Mouse (Mus musculus) urinary bladder, postnatal 14 days (tissue): Measurements from ENCODE around the gene Tmcc1.
"Not testable (repeated sequence)": the region's sequence is repeated elsewhere in the genome, so short reads cannot be mapped to it uniquely, and the experiment has no call there.

Source experiments
- DNase-seq: peaks from one replicate; pipeline ENCODE4 v3.0.0; 2021; ENCODE audit warnings: low spot score

Gene Tmcc1

DNA sequence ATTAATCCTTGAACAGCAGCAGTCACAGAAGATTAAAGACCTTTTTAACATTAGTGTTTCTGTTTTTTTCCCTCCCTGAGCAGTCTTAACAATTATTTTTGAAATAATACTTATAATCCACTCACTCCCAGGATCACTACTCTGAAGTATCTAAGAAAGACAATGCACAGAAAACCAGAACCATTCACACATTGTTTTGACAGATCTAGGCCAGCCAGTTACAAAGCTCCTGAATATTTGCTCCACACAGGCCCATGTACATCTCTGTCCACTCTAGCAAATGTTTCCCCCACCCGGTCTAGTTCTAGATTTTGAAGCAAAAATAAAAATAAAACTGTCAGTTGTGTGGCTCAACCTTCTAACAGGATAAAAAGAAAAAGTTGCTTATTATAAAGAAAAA lies 45.9 kb downstream of the Tmcc1 start:
- no peak for DNase-seq

DNA sequence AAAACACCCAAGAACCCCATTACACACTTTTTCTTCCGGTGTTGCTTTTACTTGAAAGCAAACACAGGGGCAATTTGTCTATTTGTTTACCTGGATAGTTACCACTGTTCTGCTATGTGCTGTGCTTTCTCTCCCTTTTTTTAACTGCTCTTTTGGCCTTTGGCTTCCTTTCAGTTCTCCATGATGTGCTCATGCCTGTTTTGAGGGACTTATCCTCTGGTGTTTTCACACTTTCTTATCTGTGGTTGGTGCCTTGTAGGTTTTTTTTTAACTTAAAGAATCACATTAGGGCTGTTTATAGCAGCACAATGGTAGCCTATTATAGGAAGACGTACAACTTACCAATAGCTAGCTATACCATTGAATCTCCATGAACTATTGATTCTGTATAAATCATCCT lies 51.6 kb downstream of the Tmcc1 start:
- no peak for DNase-seq

DNA sequence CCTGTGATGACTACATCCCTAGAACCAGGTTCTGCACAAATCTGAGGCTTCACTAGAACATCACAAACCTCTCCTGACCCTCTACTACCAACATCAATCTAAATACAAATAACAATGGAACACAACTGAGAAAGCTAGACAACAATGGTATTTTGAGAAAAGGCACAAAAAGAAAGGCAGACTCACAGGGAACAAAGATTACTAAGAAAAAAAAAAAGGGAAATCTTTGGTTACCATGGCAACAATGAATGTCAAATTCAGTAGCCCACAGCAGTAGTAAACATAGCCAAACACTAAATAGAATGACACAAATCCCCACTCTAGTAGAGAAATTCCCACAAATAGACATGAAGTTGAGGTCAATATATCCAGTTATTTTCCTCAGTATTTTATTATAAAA lies 52.5 kb downstream of the Tmcc1 start:
- DNase-seq, result no peak

DNA sequence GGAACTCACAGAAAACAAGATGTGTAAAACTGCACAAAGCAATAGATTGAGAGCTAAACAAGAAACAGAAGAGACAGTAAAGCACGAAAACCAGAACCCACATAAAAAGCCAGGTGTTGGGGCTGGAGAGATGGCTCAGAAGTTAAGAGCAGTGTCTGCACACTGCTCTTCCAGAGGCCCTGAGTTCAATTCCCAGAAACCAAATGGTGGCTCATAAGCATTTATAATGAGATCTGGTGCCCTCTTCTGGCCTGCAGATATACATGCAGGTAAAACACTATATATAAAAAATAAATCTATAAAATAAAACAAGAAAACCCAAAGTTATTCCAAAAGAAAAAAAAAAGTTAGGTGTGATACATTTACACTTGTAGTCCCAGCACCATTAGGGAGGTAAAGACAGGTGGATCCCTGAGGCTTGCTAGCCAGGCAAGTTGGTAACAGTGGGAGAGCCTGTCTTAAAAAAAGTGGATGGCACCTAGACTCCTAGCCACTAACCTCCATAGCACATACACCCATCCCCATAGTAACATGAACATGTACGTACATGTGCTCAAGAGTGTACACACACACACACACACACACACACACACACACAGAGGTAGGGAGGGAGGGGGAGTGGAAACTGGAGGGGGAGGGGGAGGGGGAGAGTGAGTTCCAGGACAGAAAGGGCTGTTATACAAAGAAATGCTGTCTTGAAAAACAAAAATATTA lies 54.0 kb downstream of the Tmcc1 start:
- no peak for DNase-seq

DNA sequence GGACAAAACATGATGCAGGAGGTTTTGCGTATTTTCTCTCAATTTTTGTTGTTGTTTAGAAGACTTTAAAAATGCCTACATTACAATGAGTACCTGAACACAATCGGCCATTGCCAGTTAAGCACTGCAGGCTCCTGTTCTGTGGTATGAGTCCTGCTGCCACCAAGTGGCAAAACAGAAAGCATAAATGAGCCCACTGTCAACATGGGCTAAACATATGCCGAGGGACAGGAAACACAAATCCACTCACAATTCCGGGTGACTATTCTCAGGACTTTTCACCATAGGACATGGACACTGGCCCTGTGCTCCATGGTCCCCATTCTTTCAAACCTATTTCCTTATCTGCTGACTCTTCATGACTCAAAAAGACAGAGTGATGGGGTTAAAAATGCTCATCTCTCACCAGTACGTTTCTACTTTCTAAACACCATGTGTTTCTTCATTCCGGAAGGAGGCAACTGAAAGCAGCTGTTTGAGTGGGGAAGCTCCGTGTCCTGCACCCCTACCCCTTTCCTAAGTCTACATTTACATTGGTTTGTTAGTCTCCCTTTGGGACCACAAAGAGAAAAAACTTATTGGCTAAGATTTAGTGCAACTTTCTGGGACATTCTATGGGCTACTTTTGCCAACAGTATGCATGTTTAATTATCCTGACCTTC lies 57.2 kb downstream of the Tmcc1 start:
- peak; percentile 6 for DNase-seq

DNA sequence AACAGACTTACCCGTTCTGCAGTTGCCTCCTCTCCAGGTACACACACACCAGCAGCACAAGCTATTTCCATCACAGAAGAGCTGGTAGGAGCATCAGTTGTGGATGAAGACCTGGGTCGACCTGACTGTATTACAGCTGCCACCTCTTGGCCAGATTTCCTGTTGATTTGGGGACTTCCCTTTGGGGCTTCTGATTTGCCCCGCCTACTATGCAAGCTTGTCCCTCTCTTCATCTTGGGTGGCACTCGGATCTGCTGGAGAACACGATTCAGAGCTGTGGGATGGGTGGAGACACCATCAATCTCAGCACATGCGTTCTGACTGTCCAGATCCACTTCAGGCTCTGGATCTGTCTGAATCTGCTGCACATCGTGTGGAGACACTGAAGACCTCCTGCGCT lies 59.5 kb downstream of the Tmcc1 start:
- no peak for DNase-seq

DNA sequence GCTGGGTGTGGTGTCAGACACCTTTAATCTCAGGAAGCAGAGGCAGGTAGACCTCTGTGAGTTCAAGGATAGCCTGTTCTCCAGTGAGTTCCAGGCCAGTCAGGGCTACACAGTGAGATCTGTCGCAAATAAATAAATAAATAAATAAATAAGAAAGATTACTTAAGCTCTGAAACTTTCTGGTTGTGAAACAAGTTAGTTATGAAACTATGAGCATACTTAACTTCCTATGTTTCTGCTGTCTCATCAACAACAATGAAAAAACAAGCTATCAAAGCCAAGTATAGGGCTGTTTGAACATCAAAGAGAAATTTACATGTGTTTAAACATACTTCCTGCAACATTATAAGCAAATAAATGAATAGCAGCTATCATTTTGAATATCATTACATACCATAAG lies 61.5 kb downstream of the Tmcc1 start:
- DNase-seq, result no peak

DNA sequence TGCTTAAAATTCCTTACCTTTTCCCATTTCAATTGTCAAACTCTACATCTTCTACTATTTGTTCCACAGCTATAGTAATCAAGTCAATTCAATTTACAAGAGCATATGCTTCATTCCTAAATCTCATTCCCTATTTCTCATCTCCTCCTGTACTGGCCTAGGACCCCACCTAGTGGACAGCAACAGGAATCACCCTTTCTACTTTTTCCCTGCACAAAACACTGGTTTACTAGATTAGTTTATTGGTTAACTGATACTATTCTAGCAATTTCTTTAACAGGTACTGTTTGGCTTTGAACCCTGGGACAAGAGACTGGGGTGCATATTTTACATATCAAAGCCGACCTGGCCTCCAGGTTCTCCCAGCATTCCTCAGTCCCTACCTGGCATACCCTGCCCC lies 64.6 kb downstream of the Tmcc1 start:
- peak; percentile 9 for DNase-seq

DNA sequence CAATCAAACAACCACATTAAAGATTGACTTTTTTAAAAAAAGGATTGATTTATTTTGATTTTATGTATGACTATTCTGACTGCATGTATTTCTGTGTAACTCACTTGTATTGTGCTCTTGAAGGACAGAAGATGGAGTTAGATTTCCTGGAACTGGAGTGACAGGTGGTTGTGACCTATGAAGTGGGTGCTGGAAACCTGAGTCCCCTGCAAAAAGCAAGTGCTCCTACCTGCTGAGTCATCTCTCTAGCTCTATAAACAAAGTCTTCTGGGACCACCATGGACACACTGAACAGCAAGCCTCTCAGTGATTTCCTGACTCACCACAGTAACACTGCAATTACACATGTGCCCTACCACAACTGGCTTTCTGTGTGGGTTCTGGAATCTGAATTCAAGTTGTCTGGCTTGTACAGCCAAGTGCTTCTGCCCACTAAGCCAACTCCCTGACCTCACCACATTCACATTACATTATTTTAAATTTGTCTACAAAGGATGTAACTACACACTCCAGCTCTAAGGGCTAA lies 65.3 kb downstream of the Tmcc1 start:
- DNase-seq, result no peak

DNA sequence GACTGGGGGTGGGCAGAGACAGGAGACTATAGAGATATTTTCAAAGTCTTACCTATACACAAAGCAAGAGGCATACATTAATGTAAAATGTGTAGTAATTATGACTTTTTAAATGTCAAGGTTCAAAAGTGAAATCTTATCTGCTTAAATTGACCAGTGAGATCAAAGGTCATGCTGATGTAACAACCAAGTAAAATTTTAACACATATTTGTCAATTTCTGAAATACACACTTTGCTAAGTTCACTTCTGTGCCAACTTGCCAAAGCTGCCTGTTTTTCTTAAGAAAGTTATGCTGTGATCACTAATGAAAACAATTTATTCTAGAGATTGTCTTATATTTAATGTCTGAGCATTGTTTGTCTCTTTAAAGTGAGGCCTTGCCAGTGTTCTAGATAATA lies 66.7 kb downstream of the Tmcc1 start:
- DNase-seq, result no peak

DNA sequence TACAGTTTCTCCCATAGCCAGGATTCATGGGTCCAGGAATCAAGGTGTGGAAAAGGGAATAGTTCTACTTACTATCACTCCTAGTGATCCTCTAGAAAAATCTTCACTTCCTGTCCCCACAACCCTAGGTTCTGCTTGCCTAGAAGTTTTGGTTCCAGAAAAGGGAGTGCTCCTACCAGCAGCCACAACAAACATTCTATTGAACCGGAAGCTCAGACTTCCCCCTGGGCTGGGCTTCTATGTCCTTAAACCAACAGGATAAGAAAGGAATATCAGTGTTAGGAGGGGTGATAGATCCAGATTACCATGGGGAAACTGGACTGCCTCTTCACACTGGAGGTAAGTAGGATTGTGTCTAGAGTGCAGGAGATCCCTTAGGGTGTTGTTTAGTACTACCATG lies 70.4 kb downstream of the Tmcc1 start:
- no peak for DNase-seq

DNA sequence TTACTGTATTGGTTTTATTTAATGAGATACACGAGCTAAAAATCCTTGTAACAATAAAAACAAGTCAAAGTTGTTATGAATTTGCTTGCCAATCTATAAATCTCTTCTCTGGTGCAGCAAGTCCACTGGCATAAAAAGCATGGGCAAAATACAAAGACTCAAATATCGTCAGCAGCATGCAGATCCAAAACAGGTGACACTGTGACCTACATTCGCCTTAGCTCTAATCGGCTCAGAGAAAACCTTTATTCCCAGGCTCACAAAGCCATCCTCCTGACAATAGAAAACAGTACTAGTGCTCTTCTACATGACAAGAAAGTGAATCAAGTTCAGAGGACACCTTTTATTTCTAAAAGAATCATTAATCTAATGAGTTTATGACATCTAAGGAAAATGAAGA lies 73.6 kb downstream of the Tmcc1 start:
- no peak for DNase-seq

DNA sequence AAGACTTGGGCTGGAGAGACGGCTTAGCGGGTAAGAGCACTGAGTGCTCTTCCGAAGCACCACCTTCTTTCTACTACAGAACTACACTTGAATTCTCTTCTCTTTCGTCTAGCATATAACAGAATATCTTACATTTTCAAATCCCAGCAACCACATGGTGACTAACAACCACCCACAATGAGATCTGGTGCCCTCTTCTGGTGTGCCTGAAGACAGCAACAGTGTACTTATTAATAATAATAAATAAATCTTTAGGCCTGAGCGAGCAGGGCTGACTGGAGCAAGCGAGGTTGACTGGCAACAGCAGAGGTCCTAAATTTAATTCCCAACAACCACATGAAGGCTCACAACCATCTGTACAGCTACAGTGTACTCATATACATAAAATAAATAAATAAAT lies 76.7 kb downstream of the Tmcc1 start:
- not testable (repeated sequence) for DNase-seq

DNA sequence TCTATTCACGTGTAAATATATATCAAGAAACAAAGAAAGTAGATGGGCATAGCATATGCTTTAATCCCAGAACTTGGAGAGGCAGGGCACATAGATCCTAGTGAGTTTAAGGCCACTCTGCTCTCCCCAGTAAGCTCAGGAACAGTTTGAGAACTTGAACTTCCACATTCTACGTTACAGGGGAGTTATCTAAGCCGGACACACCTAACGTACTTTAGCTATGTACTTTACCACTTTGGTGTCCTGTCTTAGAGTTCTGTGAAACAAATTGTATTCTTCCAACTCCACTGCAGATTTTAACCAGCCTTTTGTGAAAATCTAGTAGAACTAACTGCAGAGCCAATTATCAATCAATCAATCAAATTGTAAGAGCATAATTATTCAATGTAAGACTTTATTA lies 82.7 kb downstream of the Tmcc1 start:
- DNase-seq, result no peak

DNA sequence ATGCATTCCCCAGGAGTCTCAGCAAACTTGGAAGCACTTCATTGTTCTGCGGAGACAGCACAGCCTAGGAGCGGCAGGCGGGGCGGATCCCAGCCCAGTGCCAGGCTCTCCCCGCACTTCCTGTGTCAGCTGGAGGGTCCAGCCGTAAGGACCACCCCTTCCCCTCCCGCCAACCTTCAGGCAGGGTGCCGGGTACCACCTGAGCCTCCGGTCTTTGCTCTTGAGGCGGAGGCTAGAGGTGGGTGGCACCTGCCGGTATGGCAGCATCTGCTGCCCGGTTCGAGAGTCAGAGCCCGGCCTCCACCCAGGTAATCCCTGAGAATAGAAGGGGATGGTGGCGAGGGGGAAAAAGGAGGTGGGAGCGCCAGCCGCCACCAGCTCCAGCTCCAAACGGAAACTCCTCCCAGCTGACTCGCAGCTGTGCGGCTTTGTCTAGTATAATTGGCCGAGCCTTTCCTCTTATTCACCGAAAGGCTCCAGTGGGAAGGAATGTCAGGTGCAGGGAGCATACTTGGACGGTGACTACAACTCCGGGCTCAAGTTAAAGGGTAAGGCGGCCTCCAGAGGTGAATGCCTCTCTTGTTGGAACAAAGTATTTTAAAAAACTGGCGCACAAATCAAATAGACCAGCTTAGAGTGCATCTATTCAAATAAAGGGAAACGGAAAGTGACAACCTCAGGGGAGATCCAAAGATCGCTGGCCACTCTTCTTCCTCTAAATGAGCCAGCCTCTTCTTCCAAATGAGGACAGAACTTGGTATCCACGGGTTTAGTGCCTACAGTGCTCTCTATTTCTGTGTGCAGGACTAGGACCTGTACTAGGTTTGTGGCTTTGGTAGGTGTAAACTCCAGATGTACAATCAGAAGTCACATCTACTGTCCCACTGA lies 85.6 kb downstream of the Tmcc1 start:
- DNase-seq, result peak; percentile 50

DNA sequence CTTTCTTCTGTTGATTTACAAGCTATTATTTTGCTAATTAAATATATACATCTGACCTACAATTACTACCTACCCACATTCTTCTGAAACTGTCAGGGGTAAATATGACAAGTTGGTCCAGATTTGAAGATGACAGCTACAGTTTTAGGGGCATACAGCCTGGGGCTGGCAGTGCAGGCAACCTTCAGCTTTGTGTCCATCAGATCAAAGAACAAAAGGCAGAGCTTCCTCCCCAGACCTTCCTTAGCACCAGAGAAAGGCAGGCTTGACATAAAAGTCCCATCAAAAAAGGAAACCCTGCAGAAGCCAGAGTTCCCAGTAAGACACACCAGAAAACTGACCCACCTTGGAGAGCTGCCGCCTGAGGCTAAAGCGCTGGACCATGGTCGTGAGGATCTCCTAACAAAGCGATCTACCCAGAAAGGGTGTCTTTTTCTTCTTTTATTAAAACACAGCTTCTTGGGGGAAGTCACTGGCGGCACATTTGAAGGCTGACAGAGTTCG lies 86.3 kb downstream of the Tmcc1 start:
- no peak for DNase-seq

DNA sequence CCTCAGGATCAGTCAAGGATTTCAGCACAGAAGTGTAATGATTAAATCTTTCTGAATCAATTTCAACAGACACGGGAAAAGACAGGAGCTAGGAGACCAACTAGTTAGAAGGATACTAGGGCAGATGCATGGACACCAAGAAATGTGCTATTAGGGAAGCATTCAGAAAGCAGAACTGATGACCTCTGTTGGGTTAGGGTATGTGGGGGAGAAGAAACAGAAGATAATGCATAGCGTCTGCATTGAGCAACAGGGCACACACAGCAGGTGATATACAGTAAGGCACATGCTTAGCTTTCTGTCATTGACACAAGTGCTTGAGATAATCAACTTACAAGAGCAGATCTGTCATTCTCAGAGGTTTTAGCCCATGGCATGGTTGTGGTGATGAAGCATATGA lies 95.7 kb downstream of the Tmcc1 start:
- DNase-seq, result no peak

DNA sequence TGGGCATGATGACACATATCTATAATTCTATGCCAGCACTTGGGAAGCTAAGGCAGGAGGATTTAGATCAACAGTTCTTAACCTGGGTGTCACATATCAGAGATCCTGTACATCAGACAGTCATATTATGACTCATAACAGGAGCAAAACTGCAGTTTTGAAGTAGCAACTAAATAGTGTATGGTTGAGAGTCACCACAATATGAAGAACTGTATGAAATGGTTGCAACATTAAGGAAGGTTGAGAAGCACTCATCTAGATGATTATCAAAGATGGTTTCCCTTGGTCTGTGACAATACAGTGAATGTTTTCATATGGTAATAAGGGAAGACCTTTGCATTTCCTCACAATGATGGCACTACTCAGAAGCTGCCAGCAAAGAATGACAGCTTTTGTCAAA lies 103.9 kb downstream of the Tmcc1 start:
- no peak for DNase-seq

DNA sequence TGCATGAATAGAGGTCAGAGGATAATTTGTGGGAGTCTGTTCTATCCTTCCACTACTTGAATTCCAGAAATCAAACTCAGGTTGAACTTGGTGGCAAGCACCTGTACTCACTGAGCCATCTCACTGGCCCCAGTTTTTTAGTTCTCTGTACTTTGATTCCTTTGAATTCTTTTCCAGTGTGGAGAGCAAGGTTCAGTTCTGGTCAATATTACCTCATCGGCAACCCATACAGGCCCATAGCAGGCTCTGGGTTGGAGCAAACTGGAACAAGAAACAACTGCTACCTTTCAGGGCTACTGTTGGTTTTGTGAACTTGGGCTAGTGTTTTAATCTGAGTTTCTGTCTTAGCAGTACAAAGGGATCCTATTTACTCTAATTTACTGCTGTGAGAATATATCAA lies 107.2 kb downstream of the Tmcc1 start:
- no peak for DNase-seq

DNA sequence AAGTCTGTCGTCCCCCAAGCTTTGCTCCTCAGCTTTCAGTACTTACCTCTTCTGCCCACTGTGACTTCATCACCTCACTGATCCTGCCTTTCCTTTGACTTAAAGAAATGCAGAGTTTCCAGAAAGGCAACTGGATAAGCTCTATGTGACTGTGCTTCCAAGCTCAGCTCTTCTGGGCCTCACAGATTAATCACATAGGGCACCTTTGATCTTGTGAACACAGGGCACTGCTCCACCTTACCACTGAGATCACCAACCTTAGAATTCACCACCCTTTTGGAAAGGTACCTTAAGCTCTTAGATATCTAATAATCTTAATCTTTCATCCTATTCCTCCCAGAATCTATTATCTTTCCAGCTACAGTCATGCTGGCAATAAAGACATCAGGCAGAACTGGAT lies 111.0 kb downstream of the Tmcc1 start:
- no peak for DNase-seq

DNA sequence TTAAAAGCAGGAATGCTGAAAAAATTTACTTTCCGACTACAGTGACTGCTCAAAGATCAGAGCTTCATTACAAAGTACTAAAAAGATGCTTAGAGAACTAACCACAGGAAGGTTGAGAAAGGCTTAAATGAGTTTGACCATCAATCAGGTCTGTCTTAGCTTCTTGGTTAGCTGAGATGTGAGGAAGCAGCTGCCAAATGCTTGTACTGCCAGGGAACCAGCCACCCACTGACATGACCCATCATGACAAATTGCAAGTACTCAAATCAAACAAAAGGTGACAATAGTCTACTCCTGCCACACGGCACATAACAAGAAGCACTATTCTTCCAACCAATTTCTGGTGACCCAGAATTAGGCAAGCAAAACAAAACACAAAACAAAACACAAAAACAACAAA lies 111.9 kb downstream of the Tmcc1 start:
- no peak for DNase-seq

DNA sequence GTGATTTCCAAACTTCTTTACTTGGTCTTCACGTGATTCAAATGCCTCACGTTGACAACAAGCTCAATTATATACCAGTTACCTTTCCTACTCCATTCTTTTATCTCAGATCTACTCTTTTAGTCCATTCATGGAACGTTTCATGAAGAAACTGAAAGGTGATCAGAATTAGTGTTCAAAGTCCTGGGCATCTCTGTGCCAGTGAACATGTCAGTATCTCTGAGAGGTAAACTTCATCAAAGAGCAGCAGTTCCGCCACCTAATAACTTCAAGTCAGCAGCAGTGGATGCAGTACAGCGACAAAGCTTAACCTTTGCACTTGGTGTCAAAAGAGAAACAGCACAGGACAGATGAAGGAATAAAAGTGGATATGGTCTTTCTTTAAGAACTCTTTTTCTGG lies 112.5 kb downstream of the Tmcc1 start:
- DNase-seq, result no peak

DNA sequence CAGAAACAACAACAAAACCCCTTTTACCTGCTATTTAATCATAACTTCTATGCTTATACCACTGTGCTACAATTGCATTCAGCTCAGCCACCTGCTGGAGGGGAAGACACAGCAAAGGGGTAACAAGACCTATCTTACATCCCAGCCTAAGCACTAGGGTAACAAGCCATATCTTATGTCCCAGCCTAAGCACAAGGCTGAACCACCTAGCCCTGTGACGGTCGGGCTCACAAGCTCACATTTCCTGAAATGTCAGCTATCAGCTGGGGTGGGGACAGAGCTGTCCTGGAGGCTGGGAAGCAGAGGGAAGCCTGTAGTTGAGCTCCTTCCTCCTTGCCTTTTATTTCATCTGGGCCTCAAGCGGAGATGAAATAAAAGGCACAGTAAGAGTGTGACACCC lies 115.7 kb downstream of the Tmcc1 start:
- DNase-seq, result no peak
